Mouse (Mus musculus) gastrocnemius, postnatal 10 days (tissue): ENCODE data around the gene Rnf130. TPM values are rescaled to one million over a fixed set of nuclear protein-coding genes. Genes with fewer than 3 reads are reported as not detected.

Experiments
- DNase-seq: peaks from one replicate; pipeline ENCODE4 v3.0.0; 2021; ENCODE audit warnings: mixed read lengths
- microRNA-seq, 2 experiments: library from miRNA; unstranded; fragments of <30 nt; microRNA quantifications; one replicate each; pipeline ENCODE4 v1.2.0; 2021
- total RNA-seq, 2 experiments: library from RNA; stranded (reverse); gene quantifications; 2 replicates each; pipeline ENCODE4 v1.2.3; 2021

Rnf130 gene
- total RNA-seq, 2 experiments from 2014 or later, result 35.7 to 37.4 TPM

DNA sequence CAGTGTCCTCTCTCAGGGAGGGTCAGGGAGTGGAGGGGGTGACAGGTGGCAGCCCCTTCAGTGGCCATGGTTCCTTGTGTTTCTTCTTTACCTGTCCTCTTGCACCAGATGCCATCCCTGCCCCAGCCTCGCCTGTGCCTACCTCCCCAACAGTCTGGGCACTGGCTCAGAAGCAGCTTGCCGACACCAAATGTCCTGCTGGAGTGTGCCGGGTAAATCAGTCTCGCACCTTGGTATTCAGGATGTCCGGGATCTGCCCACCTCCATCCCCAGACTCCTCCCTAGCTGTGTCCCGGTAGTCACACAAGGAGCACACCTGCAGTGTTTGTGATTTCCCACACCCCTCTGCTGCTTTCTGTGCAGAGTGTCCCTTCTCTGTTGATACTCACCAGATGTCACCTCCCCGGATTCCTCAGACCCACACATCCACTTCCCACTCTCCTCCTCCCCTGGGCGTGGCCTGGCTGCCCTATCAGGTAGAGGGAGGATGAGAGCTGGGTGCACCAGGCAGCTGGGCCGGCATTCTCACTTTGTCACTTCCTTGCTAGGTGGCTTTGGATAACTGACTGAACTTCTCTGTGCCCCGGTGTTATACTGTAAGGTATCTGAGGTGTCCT lies 113.2 kb downstream of the Rnf130 start:
- DNase-seq, result no peak

DNA sequence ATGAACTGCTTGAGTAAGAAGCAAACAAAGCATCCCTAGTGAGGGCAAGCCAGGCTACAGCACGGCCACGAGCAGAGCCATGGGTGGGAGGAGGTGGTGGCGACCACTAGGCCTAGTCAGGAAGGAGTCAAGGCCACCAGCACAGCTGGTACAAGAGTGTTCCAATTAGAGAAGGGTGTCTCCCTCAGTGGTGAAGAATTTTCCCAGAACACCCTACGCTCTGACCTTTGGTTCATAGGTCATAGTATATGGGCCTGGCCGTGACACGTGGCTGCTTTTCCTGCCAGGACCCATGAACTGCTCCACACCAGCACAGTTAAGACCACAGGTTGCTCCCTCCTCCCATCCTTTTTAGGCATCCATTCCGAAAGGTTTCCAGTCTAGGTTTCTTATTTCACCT lies 114.4 kb downstream of the Rnf130 start:
- DNase-seq, result no peak

GRCm38 (mm10) chr11:50145529-50145928 lies 120.4 kb downstream of the Rnf130 start:
- no peak for DNase-seq

GRCm38 (mm10) chr11:50146121-50146520 lies 121.0 kb downstream of the Rnf130 start:
- no peak for DNase-seq

DNA sequence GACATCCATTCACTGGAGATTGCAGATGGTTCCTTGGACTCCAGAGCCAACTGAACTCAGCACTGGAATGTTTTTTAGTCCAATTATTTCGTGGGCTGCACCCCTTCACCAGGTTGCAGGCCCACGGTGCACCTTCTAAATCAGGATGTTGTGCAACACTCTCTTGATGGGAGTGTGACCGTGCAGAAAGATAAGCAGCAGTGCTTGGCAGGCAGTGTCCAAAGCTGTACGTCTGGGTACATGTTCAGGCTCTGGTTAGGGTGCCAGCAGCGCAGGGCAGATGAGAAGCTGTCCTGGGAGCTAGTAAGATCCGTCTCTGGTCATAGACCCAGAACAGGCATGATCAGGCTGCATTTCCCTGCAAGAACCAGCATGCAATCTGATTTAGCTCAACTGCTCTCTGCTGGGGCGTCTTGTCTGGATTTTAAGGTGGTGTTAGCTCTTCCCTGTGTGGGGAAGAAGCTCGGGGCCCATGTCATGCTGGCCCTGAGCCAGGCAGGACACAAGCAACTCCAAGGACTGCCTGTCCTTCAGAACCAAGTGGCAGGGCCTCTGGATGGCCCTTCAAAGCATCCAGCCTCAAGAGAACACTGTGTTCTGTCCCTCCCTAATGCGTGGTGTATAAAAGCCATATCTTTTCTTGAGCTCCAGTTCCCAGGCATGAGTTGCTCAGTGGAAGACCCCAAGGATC lies 122.3 kb downstream of the Rnf130 start:
- no peak for DNase-seq

DNA sequence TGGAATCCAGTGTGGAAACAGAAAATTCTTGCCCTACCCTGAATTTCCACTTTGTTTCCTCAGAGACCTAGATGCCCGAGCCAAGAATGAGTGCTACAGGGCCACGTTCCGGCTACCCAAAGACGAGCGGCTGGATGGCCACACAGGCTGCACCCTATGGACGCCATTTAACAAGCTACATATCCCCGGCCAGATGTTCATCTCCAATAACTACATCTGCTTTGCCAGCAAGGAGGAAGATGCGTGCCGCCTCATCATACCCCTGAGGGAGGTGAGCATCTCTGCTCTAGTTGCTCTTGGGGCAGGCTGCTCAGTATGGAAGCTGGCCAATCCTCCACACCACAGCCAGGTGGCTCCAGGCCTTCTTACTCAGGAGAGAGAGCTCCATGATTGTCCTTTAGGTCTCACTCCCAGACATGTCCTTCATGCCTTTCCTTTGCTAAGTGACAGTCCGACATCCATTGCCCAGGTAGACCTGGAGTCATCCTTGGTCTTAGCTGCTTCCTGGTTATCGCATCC lies 122.9 kb downstream of the Rnf130 start:
- no peak for DNase-seq

GRCm38 (mm10) chr11:50149200-50149599 lies 124.1 kb downstream of the Rnf130 start:
- no peak for DNase-seq

GRCm38 (mm10) chr11:50149603-50150150 lies 124.5 kb downstream of the Rnf130 start:
- DNase-seq, result no peak

- no peak for DNase-seq
These were observed 126.2 kb downstream of the Rnf130 start for GRCm38 (mm10) chr11:50151374-50151773.

DNA sequence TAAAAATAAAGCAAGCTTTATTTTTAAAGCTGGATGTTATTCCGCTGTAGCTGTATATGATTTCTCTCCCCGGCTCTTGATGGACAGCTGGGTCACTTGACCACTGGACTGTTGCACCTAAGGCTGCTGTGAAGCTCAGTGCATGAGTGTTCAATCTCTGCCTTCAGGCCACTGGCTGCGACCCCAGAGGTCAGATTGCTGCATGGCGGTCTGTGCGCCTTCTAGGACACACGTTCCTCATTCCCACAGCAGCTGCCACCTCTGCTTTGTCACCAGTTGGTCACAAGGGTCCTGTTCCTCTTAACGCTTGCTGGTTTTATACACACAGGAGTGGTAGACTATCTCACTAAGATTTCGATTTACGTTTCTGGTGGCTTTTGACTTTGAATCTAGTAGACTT lies 129.0 kb downstream of the Rnf130 start:
- no peak for DNase-seq

Small RNAs within 50 kb of the gene (microRNA-seq; reads per million reads assigned to microRNA genes)
- gene Mir340, result 74.5 to 99.6 reads per million in 2 experiments

Other genes starting within 250 kb of the Rnf130 start
- gene Gfpt2, start 231.2 kb upstream of the Rnf130 start, total RNA-seq, result 1 to 10 TPM; 7.4 to 9.5 TPM
- gene Mapk9, start 178.6 kb upstream of the Rnf130 start, total RNA-seq, result 10 to 100 TPM; 49.3 TPM
- gene Rasgef1c, start 123.5 kb upstream of the Rnf130 start, total RNA-seq, result 1 to 10 TPM; 1.5 to 1.7 TPM
- 10 to 100 TPM; 23.2 to 30.1 TPM for gene Tbc1d9b, start 106.0 kb downstream of the Rnf130 start, total RNA-seq
- 1 to 10 TPM; 6.3 to 7.5 TPM for gene Mrnip, start 149.1 kb downstream of the Rnf130 start, total RNA-seq
- 100 to 1,000 TPM; 196 to 231 TPM for gene Sqstm1, start 185.5 kb downstream of the Rnf130 start, total RNA-seq
- 10 to 100 TPM; 31.2 to 35.0 TPM for gene Mgat4b, start 185.5 kb downstream of the Rnf130 start, total RNA-seq
- 1 to 10 TPM; 2.3 to 3.9 TPM for gene Ltc4s, start 213.3 kb downstream of the Rnf130 start, total RNA-seq